Mouse (Mus musculus): Measurements from ENCODE around the gene Hoxd12. TPM values are rescaled to one million over a fixed set of nuclear protein-coding genes. Genes with fewer than 3 reads are reported as not detected.
A peak's percentile ranks its signal among the peaks of the same experiment; 100 is the strongest.

Gene Hoxd12
- polyA plus RNA-seq, 1 experiment from 2014 or later, result 2.1 TPM

GRCm38 (mm10) chr2:74725171-74725570 is 50.4 kb downstream of the Hoxd12 start:
- Histone ChIP-seq H3K4me2 (ENCODE audit: low read depth) (peak overlapping the region; percentile 89), H3K4me3 (ENCODE audit: low read depth, low read length) (peak overlapping the region; percentile 66), H3K27ac (ENCODE audit: low read depth, low read length) (peak overlapping the region; percentile 99), H3K9ac (ENCODE audit: low read length) (peak overlapping the region; percentile 95), H3K9me3 (ENCODE audit: control insufficient read depth, low read length) (no peaks in the 10 kb centered on the region), H3K36me3 (ENCODE audit: control insufficient read depth, insufficient read depth, low read length) (peaks cover 2% of the 10 kb centered on the region; the same call in 1 of the 2 replicates), H3K27me3 (ENCODE audit: control insufficient read depth, insufficient read depth, low read length) (no peaks in the 10 kb centered on the region), H3K4me1 (ENCODE audit: control insufficient read depth, insufficient read depth, low read length) (peaks cover 55% of the 10 kb centered on the region)
- DNase-seq (ENCODE audit: low spot score), result peak; percentile 53
- no peak for ATAC-seq (ENCODE audit: insufficient read depth, low FRiP score, low TSS enrichment)
- 4% methylated on average over 17 of the region's 17 CpGs for WGBS

- Histone ChIP-seq H3K9me3 (ENCODE audit: control insufficient read depth, low read length) (no peaks in the 10 kb centered on the region), H3K9ac (ENCODE audit: low read length) (peak within 1 kb of the TSS; percentile 95), H3K27me3 (ENCODE audit: control insufficient read depth, insufficient read depth, low read length) (no peaks in the 10 kb centered on the region), H3K36me3 (ENCODE audit: control insufficient read depth, insufficient read depth, low read length) (peaks cover 2% of the 10 kb centered on the region; the same call in 1 of the 2 replicates), H3K27ac (ENCODE audit: low read depth, low read length) (peak within 1 kb of the TSS; percentile 99), H3K4me3 (ENCODE audit: low read depth, low read length) (peak within 1 kb of the TSS; percentile 66), H3K4me2 (ENCODE audit: low read depth) (peak within 1 kb of the TSS; percentile 89), H3K4me1 (ENCODE audit: control insufficient read depth, insufficient read depth, low read length) (peaks cover 57% of the 10 kb centered on the region)
- ATAC-seq (ENCODE audit: insufficient read depth, low FRiP score, low TSS enrichment), result no peak
- DNase-seq (ENCODE audit: low spot score), result peak; percentile 63
- WGBS, result 10% methylated on average over 5 of the region's 5 CpGs
Measured at GRCm38 (mm10) chr2:74726551-74726950, 51.7 kb downstream of the Hoxd12 start, which contains the start of gene Gm28230. TSS of gene Gm28230 (plus strand) at chr2:74726728.

- DNase-seq (ENCODE audit: low spot score) (peak; percentile 67), ATAC-seq (ENCODE audit: insufficient read depth, low FRiP score, low TSS enrichment) (peak; percentile 2; the same call in 1 of the 2 replicates)
- no peaks in the 10 kb centered on the region for H3K9me3 ChIP-seq (ENCODE audit: control insufficient read depth, low read length)
- under 1% methylated on average over 39 of the region's 43 CpGs for WGBS
- peak overlapping the region; percentile 89 for H3K4me2 ChIP-seq (ENCODE audit: low read depth)
- H3K27me3 ChIP-seq (ENCODE audit: control insufficient read depth, insufficient read depth, low read length), result no peaks in the 10 kb centered on the region
- H3K27ac ChIP-seq (ENCODE audit: low read depth, low read length), result peak overlapping the region; percentile 99
- peak overlapping the region; percentile 95 for H3K9ac ChIP-seq (ENCODE audit: low read length)
- peaks cover 59% of the 10 kb centered on the region for H3K4me1 ChIP-seq (ENCODE audit: control insufficient read depth, insufficient read depth, low read length)
- H3K36me3 ChIP-seq (ENCODE audit: control insufficient read depth, insufficient read depth, low read length), result peaks cover 2% of the 10 kb centered on the region; the same call in 1 of the 2 replicates
- peak overlapping the region; percentile 66 for H3K4me3 ChIP-seq (ENCODE audit: low read depth, low read length)
Measured at GRCm38 (mm10) chr2:74726973-74727639, 52.3 kb downstream of the Hoxd12 start.

MicroRNAs within 50 kb of the gene (microRNA counts, 519-probe panel; counts per million panel counts)
- microRNA mmu-miR-10b, result 6,556 counts per million, percentile 98 among the panel's probes with 10 or more counts

Small RNAs within 50 kb of the gene (microRNA-seq; reads per million reads assigned to microRNA genes)
- gene Gm44463 (not detected), gene Mir10b (153,999 reads per million, percentile 100 among the genes with 10 or more reads in this experiment)

Other genes with a start within 250 kb of the Hoxd12 start
- gene Lnpk, start 95.6 kb upstream of the Hoxd12 start, polyA plus RNA-seq (2014; fragmentation: Nextera tagmentation; extraction: Ambion mirVana), result 46.5 and 48.3 TPM in 2 replicates
- 0.54 and 0.69 TPM in 2 replicates for gene Evx2, start 15.5 kb upstream of the Hoxd12 start, polyA plus RNA-seq (2014; fragmentation: Nextera tagmentation; extraction: Ambion mirVana)
- gene Hoxd13, start 6.7 kb upstream of the Hoxd12 start, polyA plus RNA-seq (2014; fragmentation: Nextera tagmentation; extraction: Ambion mirVana), result 0.41 and 1.0 TPM in 2 replicates
- gene Hoxd11, start 4.5 kb downstream of the Hoxd12 start, polyA plus RNA-seq (2014; fragmentation: Nextera tagmentation; extraction: Ambion mirVana), result 8.1 and 8.5 TPM in 2 replicates
- gene Hoxd10, start 16.9 kb downstream of the Hoxd12 start, polyA plus RNA-seq (2014; fragmentation: Nextera tagmentation; extraction: Ambion mirVana), result 28.1 and 29.3 TPM in 2 replicates
- 14.3 and 17.3 TPM in 2 replicates for gene Hoxd9, start 22.7 kb downstream of the Hoxd12 start, polyA plus RNA-seq (2014; fragmentation: Nextera tagmentation; extraction: Ambion mirVana)
- 21.3 and 23.1 TPM in 2 replicates for gene Hoxd8, start 29.6 kb downstream of the Hoxd12 start, polyA plus RNA-seq (2014; fragmentation: Nextera tagmentation; extraction: Ambion mirVana)
- gene Hoxd3, start 36.9 kb downstream of the Hoxd12 start, polyA plus RNA-seq (2014; fragmentation: Nextera tagmentation; extraction: Ambion mirVana), result 52.7 and 55.0 TPM in 2 replicates
- gene Hoxd4, start 36.9 kb downstream of the Hoxd12 start, polyA plus RNA-seq (2014; fragmentation: Nextera tagmentation; extraction: Ambion mirVana), result 9.2 and 11.2 TPM in 2 replicates
- gene Gm28230, start 51.7 kb downstream of the Hoxd12 start, polyA plus RNA-seq (2014; fragmentation: Nextera tagmentation; extraction: Ambion mirVana), result 3.9 and 5.5 TPM in 2 replicates
- gene Hoxd1, start 88.0 kb downstream of the Hoxd12 start, polyA plus RNA-seq (2014; fragmentation: Nextera tagmentation; extraction: Ambion mirVana), result 9.0 and 9.8 TPM in 2 replicates
- gene Mtx2, start 150.8 kb downstream of the Hoxd12 start, polyA plus RNA-seq (2014; fragmentation: Nextera tagmentation; extraction: Ambion mirVana), result 163 and 168 TPM in 2 replicates

All from neural tube, embryonic 11.5 days (tissue).